ENCODE assay signal across 14 mouse cellular contexts in genomic region chr5:134804291-134805049, GRCm38 (mm10). TPM values are rescaled to one million over a fixed set of nuclear protein-coding genes. Genes with fewer than 3 reads are reported as not detected.
DNase-seq lines count a peak whose midpoint lies in the region; ATAC-seq and TF ChIP-seq lines count a peak whose summit lies in the region.
"Had no signal": no experiment of that assay in that cellular context is flagged by ENCODE, and none has a peak within 500 bp of the region (broad histone marks: within the 10 kb centered on the region; RNA-seq: fewer than 3 reads in every experiment).

No protein-coding gene starts in this region.

- TF ChIP-seq EP300 in ES-Bruce4 (IDR thresholded peaks at IDR 0.05; ENCODE audit: insufficient read depth, low read depth, low read length): no peak

- H3K27me3 ChIP-seq in forebrain, postnatal 0 days (ENCODE audit: insufficient read depth, low read length): no peaks in the 10 kb centered on the region
- no peaks in the 10 kb centered on the region for H3K27me3 ChIP-seq in forebrain, embryonic 15.5 days
- H3K27me3 ChIP-seq in ES-Bruce4 (ENCODE audit: control insufficient read depth, insufficient read depth, low read length, poor library complexity, severe bottlenecking): no peaks in the 10 kb centered on the region
- H3K27me3 ChIP-seq in forebrain, embryonic 16.5 days (replicated peaks; ENCODE audit: control insufficient read depth, insufficient read depth, low read length): no peaks in the 10 kb centered on the region
- H3K27me3 ChIP-seq: heart, embryonic 12.5 days; liver, embryonic 13.5 days; neural tube, embryonic 15.5 days had no signal

- no peak overlapping the region for H3K27ac ChIP-seq in forebrain, postnatal 0 days (ENCODE audit: low read depth, low read length)
- no peak overlapping the region for H3K27ac ChIP-seq in forebrain, embryonic 15.5 days (replicated peaks)
- H3K27ac ChIP-seq in ES-Bruce4 (ENCODE audit: insufficient read depth, low read length): no peak overlapping the region
- no peak overlapping the region for H3K27ac ChIP-seq in forebrain, embryonic 16.5 days (ENCODE audit: low read length)
- H3K27ac ChIP-seq: liver, embryonic 13.5 days; midbrain, embryonic 10.5 days; neural tube, embryonic 15.5 days had no signal

- H3K9me3 ChIP-seq in forebrain, postnatal 0 days (ENCODE audit: low read length): no peaks in the 10 kb centered on the region
- no peaks in the 10 kb centered on the region for H3K9me3 ChIP-seq in forebrain, embryonic 15.5 days
- no peaks in the 10 kb centered on the region for H3K9me3 ChIP-seq in ES-Bruce4 (replicated peaks; ENCODE audit: control insufficient read depth, insufficient read depth, low read length, poor library complexity, severe bottlenecking)
- no peaks in the 10 kb centered on the region for H3K9me3 ChIP-seq in forebrain, embryonic 16.5 days (ENCODE audit: control insufficient read depth, low read length)

- H3K4me2 ChIP-seq in forebrain, postnatal 0 days (ENCODE audit: low read depth): no peak overlapping the region
- H3K4me2 ChIP-seq in forebrain, embryonic 15.5 days (replicated peaks): no peak overlapping the region
- H3K4me2 ChIP-seq in forebrain, embryonic 16.5 days (ENCODE audit: low read length): no peak overlapping the region
- H3K4me2 ChIP-seq: heart, embryonic 12.5 days; liver, embryonic 13.5 days; neural tube, embryonic 15.5 days had no signal

- 85% methylated on average over 20 of the region's 20 CpGs for WGBS in forebrain, postnatal 0 days
- 86% methylated on average over 20 of the region's 20 CpGs for WGBS in forebrain, embryonic 15.5 days
- WGBS in forebrain, embryonic 16.5 days: 84% methylated on average over 20 of the region's 20 CpGs

- no peak overlapping the region for H3K4me3 ChIP-seq in forebrain, postnatal 0 days (ENCODE audit: low read depth, low read length)
- H3K4me3 ChIP-seq in forebrain, embryonic 15.5 days: no peak overlapping the region
- no peak overlapping the region for H3K4me3 ChIP-seq in ES-Bruce4 (ENCODE audit: low read depth, low read length)
- no peak overlapping the region for H3K4me3 ChIP-seq in forebrain, embryonic 16.5 days (replicated peaks; ENCODE audit: low read length)
- H3K4me3 ChIP-seq: heart, embryonic 12.5 days; liver, embryonic 13.5 days; midbrain, embryonic 10.5 days; neural tube, embryonic 15.5 days had no signal

- no peak overlapping the region for H3K9ac ChIP-seq in forebrain, postnatal 0 days
- H3K9ac ChIP-seq in forebrain, embryonic 15.5 days (replicated peaks): no peak overlapping the region
- H3K9ac ChIP-seq in ES-Bruce4 (ENCODE audit: low read depth, poor library complexity, severe bottlenecking): no peak overlapping the region
- no peak overlapping the region for H3K9ac ChIP-seq in forebrain, embryonic 16.5 days (replicated peaks; ENCODE audit: low read depth, low read length)
- H3K9ac ChIP-seq: heart, embryonic 12.5 days; liver, embryonic 13.5 days; neural tube, embryonic 15.5 days had no signal

- peak; percentile 34 for DNase-seq in forebrain, postnatal 0 days
- DNase-seq in layer of hippocampus, postnatal 14 days (ENCODE audit: low spot score in 2 of 2): peak; percentile 26 to 29
- no peak for DNase-seq in layer of hippocampus, adult 8-10 months (ENCODE audit: low spot score in 2 of 2)
- peak; percentile 37 for DNase-seq in cerebellum, adult 9-11 months
- DNase-seq in heart, adult 8-10 months (ENCODE audit: low spot score): no peak
- DNase-seq: liver, embryonic 13.5 days; right cerebral cortex, postnatal 25 days had no signal

- no peak for TF ChIP-seq POLR2A in ES-Bruce4 (IDR thresholded peaks at IDR 0.05; ENCODE audit: insufficient read depth, low read length)

- H3K36me3 ChIP-seq in forebrain, postnatal 0 days (ENCODE audit: insufficient read depth): no peaks in the 10 kb centered on the region
- no peaks in the 10 kb centered on the region for H3K36me3 ChIP-seq in forebrain, embryonic 15.5 days
- no peaks in the 10 kb centered on the region for H3K36me3 ChIP-seq in ES-Bruce4 (ENCODE audit: control insufficient read depth, insufficient read depth, low read length, poor library complexity, severe bottlenecking)
- no peaks in the 10 kb centered on the region for H3K36me3 ChIP-seq in forebrain, embryonic 16.5 days (ENCODE audit: control insufficient read depth, insufficient read depth)
- H3K36me3 ChIP-seq: heart, embryonic 12.5 days; liver, embryonic 13.5 days; midbrain, embryonic 10.5 days; neural tube, embryonic 15.5 days had no signal

- no peaks in the 10 kb centered on the region for H3K4me1 ChIP-seq in forebrain, postnatal 0 days (ENCODE audit: insufficient read depth)
- no peaks in the 10 kb centered on the region for H3K4me1 ChIP-seq in forebrain, embryonic 15.5 days
- H3K4me1 ChIP-seq in ES-Bruce4 (ENCODE audit: control insufficient read depth, insufficient read depth, low read length): no peaks in the 10 kb centered on the region
- no peaks in the 10 kb centered on the region for H3K4me1 ChIP-seq in forebrain, embryonic 16.5 days (replicated peaks; ENCODE audit: control insufficient read depth, insufficient read depth, low read length)
- H3K4me1 ChIP-seq: heart, embryonic 12.5 days; liver, embryonic 13.5 days; midbrain, embryonic 10.5 days; neural tube, embryonic 15.5 days had no signal

- ATAC-seq in forebrain, postnatal 0 days: 0 out of 2 replicates have a peak, but pooled peaks have one; percentile 23
- ATAC-seq in forebrain, embryonic 15.5 days (replicated peaks): no peak
- no peak for ATAC-seq in forebrain, embryonic 16.5 days
- ATAC-seq: forebrain, embryonic 14.5 days had no signal

- TF ChIP-seq CTCF in forebrain, postnatal 0 days (IDR thresholded peaks at IDR 0.05; ENCODE audit: low read depth): peak; percentile 26
- TF ChIP-seq CTCF in ES-Bruce4 (IDR thresholded peaks at IDR 0.05; ENCODE audit: low read depth, low read length): peak; percentile 47

RNA-seq across cellular contexts. Expression of gene Eln, which starts 57.3 kb away (rescaled TPM):
- total RNA-seq in forebrain, postnatal 0 days (2014; rRNA removed): 21.9 and 45.1 TPM in 2 replicates
- 19.1 and 25.7 TPM in 2 replicates for polyA plus RNA-seq in forebrain, postnatal 0 days (2015; fragmentation: Nextera tagmentation; extraction: Ambion mirVana)
- polyA plus RNA-seq in forebrain, embryonic 15.5 days (2015; fragmentation: Nextera tagmentation; extraction: Ambion mirVana): 7.7 and 7.8 TPM in 2 replicates
- 100 to 1,000 TPM in 1 of 2 experiments, 10 to 100 TPM in 1; 49.4 to 112 TPM for total RNA-seq in layer of hippocampus, postnatal 14 days (2021)
- total RNA-seq in layer of hippocampus, adult 8-10 months (2022): 10 to 100 TPM; 10.1 to 14.5 (median 13.5) TPM
- 1.9 and 2.2 TPM in 2 replicates for polyA plus RNA-seq in ES-Bruce4 (2011; ENCODE audit: insufficient read depth, insufficient read length, low read depth, missing spikeins)
- total RNA-seq in heart, adult 8-10 months (2022): 10 to 100 TPM; 14.7 to 26.2 (median 17.6) TPM
- 8.3 and 10.9 TPM in 2 replicates for polyA plus RNA-seq in forebrain, embryonic 16.5 days (2015; fragmentation: Nextera tagmentation; extraction: Ambion mirVana)

Comparison
In these comparisons a context has a peak if more than half of its experiments do, and no peak if none do; other contexts are left out.
1. DNase-seq: peak in forebrain, postnatal 0 days (single experiment), layer of hippocampus, postnatal 14 days (2 of 2) and cerebellum, adult 9-11 months (single experiment); none in layer of hippocampus, adult 8-10 months (0 of 2) and heart, adult 8-10 months (single experiment).